Mouse (Mus musculus) heart, postnatal 25 days (tissue): ENCODE measurements at regions not wholly inside any gene's neighbourhood (a gene's known extent, or its start where the extent isn't known, plus 50 kb on each side); places are given as distances from the start of the nearest gene placed in this dataset.

Source experiments
- DNase-seq: peaks from one replicate; pipeline ENCODE4 v3.0.0; 2022; ENCODE audit warnings: low spot score
- intact Hi-C: fragments of 180-260 bp; cut with DNase I; formaldehyde crosslinking; loops from one replicate; pipeline ENCODE4 v1.15.1; 2025

GRCm38 (mm10) chr14:76188105-76188645, 77.5 kb downstream of the Nufip1 start:
- intact Hi-C loops, result no loop called here
- DNase-seq, result no peak

GRCm38 (mm10) chr14:76195324-76195723, 84.6 kb downstream of the Nufip1 start:
- DNase-seq, result no peak
- intact Hi-C loops, result no loop called here

DNA sequence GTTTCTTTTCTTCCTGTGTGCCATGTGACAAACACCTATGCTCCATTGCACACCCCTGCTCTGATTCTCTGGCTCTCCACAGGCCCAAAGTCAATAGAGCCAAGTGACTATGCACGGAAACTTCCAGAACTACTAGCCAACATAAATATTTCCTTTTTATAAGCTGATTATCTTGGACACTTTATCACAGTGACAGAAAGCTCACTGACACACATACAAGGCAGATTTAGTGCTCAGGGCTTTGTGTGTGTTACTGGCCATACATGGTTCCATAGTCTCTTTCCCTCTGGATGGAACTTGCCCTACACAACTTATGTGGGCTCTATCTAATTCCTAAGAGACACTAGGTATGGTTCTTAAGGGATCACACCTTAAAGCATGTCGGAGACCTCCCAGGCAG, 86.7 kb downstream of the Nufip1 start:
- DNase-seq, result no peak
- intact Hi-C loops, result no loop called here

DNA sequence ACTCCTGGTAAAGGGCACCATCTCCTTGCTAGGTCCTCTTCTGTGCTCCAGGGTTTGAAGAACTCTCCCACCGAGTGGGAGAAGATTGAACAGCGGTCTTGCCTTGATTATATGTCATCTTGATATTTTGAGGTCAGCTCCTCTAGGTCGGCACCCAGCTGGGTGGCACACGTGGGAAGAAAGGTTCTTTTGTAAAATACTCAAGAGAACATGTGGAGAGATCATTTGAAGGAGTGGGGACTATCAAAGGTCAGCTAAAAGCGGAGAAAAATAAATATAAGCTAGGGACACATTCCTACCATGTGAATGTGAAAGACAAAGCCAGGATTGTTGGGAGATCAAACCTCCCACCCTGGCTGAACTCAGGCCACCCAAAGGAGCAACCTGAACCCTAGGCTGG, 87.7 kb downstream of the Nufip1 start:
- no peak for DNase-seq
- intact Hi-C loops, result no loop called here

- DNase-seq, result no peak
- intact Hi-C loops, result no loop called here
Observed at GRCm38 (mm10) chr14:76202595-76202994, 91.9 kb downstream of the Nufip1 start.

DNA sequence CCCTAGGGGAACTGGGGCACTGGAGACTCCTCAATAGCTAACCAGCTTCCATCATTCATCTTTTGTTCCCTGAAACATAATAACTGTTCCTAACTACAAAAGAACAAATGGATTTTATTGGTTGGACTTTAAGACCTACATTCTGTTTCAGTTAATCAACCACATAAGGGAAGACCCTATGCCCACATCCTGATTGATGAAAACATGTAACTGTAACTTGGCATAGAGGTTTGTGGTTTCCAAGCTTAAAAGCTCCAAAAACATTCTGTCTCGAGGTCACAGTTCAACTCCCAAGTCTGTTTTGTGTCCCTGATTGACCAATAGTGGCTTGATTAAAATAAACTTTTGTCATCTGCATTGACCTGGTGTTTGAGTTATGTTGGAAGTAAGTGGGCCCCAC, 92.4 kb downstream of the Nufip1 start:
- DNase-seq, result no peak
- intact Hi-C loops, result no loop called here

DNA sequence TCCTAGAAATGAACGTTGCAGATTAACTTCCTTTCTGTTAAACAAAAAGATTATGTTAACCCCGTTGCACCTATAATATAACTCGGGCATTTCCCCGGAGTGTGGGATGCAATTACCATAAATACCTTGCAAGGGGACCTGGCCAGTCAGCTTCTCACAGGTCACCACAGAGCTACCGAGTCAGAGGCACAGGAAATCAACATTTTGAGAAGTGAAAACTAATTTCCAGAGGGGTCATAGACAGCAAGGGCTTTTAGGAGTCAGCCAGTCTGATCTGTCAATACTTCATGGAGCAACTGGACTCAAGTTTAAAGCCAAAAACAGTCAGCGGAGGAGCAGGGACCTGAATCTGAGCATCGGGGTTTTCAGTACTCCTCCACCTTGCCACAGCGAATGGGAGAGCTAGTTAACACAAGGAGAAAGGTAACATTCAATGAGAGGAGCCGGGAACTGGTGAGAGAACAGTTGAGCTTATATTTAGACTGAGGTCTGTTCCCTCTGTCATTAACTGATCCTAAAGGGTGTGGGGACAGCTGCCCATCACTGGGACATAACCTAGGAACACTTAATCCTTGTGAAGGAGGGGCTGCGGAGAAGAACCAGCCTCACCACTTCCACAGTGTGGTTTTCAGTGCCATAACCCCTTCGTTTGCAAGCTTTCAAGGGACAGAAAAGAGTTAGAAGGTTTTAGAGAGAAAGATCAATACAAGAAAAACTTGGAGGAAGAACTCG, 105.9 kb downstream of the Nufip1 start:
- DNase-seq, result no peak

GRCm38 (mm10) chr14:76217178-76217500, 106.4 kb downstream of the Nufip1 start:
- intact Hi-C loops, result no loop called here
- DNase-seq, result no peak

More for the DNA sequence above, 105.9 kb downstream of the Nufip1 start:
- intact Hi-C loops, result no loop called here

GRCm38 (mm10) chr14:76217571-76218256, 107.0 kb downstream of the Nufip1 start:
- intact Hi-C loops, result no loop called here
- DNase-seq, result no peak

- intact Hi-C loops, result no loop called here
- DNase-seq, result no peak
Observed at GRCm38 (mm10) chr14:76220952-76221351, 110.3 kb downstream of the Nufip1 start.

GRCm38 (mm10) chr14:76221617-76222319, 111.1 kb downstream of the Nufip1 start:
- intact Hi-C loops, result no loop called here
- no peak for DNase-seq

DNA sequence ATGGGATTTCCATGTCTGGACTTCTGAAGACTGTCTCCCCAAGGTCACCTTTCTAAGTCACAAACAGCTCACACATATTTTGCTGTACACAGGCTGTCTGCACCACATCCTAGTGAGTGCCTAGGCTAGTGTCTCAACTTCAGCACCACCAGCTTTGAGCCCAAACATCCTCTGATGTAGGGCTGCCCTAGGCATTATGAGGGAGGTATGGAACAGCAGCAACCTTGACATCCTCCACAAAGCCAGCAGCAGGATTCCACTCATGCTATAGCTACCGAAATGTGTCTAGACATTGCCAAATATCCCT, 111.6 kb downstream of the Nufip1 start:
- DNase-seq, result no peak
- intact Hi-C loops, result no loop called here

GRCm38 (mm10) chr14:76223036-76223650, 112.5 kb downstream of the Nufip1 start:
- intact Hi-C loops, result no loop called here
- DNase-seq, result no peak

- DNase-seq, result no peak
- intact Hi-C loops, result no loop called here
Observed at GRCm38 (mm10) chr14:76223903-76224302, 113.2 kb downstream of the Nufip1 start.

GRCm38 (mm10) chr14:76225532-76225931, 114.8 kb downstream of the Nufip1 start:
- DNase-seq, result no peak
- intact Hi-C loops, result no loop called here

GRCm38 (mm10) chr14:76226621-76227297, 116.1 kb downstream of the Nufip1 start:
- intact Hi-C loops, result no loop called here

DNA sequence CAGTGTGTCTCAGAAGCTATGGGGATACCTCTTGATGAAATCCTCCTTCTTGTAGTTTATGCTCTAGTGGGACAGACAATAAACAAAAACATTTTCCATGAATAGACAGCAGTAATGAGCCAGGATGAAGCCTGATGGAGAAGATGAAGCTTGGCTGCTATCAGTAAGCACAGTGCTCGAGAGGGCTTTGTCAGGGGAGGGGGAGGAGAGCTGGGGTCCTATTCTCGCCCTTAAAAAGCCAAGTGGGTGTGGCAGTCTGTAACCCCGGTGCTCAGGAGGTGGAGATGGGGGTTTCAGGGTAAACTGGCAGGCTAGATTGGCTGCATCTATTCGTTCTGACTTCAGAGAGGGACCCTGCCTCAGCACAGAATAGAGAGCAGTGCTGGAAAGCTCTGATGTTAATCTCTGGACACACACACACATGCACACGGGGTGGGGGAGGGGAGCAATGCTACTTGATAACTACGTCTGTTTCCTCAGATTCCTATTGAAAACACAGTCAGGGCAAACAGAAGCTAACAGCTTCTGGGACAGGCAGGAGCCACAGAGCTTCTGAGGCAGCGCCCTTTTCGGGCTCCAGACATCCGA, 118.4 kb downstream of the Nufip1 start:
- DNase-seq, result no peak
- intact Hi-C loops, result no loop called here

More at GRCm38 (mm10) chr14:76226621-76227297, 116.1 kb downstream of the Nufip1 start:
- no peak for DNase-seq

- no peak for DNase-seq
- intact Hi-C loops, result no loop called here
Observed at GRCm38 (mm10) chr14:76239856-76240493, 129.3 kb downstream of the Nufip1 start.
